Mouse (Mus musculus) MN1 (cell line): ENCODE results near the gene Knop1.

Source experiments
- DNase-seq: peaks from one replicate; pipeline ENCODE4 v3.0.0-alpha.2; 2016; ENCODE audit warnings: low spot score

Gene Knop1

GRCm38 (mm10) chr7:118855877-118856304, at the start of gene Knop1:
Gene Knop1, minus strand, starts transcription at chr7:118856254.
- peak; percentile 62 for DNase-seq

- no peak for DNase-seq
These were observed 48.5 kb upstream of the Knop1 start for GRCm38 (mm10) chr7:118904530-118904929.

DNA sequence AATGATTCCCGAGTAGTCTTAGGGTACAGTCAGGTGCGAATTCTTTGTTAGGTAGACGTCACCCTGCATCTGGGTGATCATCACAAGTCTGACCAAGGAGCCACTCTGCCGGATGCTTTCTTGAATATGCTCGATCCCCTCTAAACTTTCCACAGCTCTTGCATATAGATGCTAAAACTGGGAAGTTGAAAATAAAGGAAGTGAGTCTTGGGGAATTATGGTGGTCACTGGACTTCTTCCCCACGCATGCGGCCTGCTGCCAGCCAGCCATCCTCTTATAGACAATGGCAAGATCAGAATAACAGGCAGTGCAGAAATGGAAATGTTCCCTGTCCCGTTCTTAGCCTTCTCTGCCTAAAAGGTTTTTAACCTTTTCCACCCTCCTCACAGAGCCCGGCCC, 47.8 kb upstream of the Knop1 start:
- no peak for DNase-seq

- peak; percentile 63 for DNase-seq
These were observed 46.9 kb upstream of the Knop1 start for GRCm38 (mm10) chr7:118902944-118903343.

- no peak for DNase-seq
These were observed 44.0 kb upstream of the Knop1 start for GRCm38 (mm10) chr7:118900090-118900489.

- no peak for DNase-seq
These were observed 42.0 kb upstream of the Knop1 start for GRCm38 (mm10) chr7:118898063-118898462.

- no peak for DNase-seq
These were observed 39.7 kb upstream of the Knop1 start for GRCm38 (mm10) chr7:118895469-118896450.

- no peak for DNase-seq
These were observed 33.1 kb upstream of the Knop1 start for GRCm38 (mm10) chr7:118889046-118889680.

GRCm38 (mm10) chr7:118887303-118888055, 31.4 kb upstream of the Knop1 start:
- peak; percentile 26 for DNase-seq

DNA sequence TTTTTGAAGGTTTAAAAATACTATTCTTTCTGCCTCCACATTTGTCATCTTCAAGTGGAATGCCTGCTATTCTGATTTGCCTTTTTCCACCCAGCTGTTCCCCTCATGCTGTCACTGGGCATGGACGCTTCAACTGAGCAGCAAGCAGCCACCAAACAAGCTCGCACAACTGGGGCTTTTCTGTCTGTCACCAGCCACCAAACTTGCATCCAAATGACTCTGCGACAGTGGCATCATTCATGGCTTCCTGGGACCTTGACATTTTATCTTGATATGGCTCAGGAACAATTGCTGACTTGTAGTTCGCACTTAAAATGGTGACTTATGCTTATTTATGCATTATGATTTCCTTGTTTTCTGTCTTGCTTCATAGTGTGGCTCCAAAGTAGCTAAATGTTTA, 28.9 kb upstream of the Knop1 start:
- no peak for DNase-seq

GRCm38 (mm10) chr7:118883957-118884356, 27.9 kb upstream of the Knop1 start:
- no peak for DNase-seq

- DNase-seq: no peak
These were observed 23.5 kb upstream of the Knop1 start for GRCm38 (mm10) chr7:118879466-118880029.

- DNase-seq: no peak
These were observed 9.3 kb upstream of the Knop1 start for GRCm38 (mm10) chr7:118865362-118865761.

DNA sequence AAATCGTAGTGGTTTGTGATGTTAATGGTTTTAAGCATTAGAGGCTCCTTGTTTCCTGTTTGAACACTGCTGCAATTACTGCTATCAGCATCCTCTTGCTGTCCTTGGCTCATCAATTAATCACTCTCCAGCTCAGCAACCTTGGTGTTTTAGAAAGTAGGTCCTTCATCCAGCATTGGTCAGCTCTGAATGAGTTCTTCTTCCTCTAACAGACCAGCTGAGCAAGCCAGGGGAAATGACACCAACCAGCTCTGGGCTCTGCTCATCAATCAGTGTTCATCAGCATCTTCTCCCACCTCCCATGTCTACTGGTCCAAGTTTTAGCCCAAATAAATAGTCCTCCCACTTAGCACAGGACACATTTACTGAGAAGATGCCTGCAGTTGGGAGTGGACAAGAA, 2.6 kb upstream of the Knop1 start:
- DNase-seq: no peak

DNA sequence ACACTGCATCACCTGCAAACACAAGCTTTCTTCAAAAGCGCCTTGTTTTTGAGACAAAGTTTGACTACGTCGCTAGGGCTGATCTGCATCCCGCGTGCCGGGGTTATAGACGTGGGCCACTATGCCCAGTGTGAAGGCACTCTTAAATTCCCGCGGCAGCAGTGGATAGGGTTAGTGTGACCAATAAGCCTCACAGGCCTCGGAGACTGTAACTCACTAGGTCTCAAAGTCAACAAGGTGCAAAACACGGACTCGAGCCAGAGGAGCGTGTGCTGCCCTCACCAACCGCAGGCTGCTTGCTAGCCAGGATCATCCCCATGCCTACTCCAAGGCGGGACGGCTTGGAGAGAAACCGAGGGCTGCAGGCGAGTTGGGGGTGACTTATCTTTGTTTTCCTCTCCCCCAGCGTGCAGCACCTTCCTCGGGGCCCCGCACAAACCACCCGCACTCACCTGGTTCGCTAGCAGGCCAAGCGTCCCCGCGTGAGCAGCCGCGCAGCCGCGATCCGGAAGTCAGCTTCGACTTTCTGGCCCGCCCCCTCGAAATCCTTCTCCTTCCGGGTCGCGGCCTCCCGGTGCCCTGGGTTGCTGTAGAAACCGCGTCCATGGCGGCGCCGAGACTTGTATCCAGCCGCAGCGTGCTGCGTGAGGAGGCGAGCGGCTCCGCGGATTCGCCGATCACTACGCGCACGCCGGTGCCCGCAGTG, 730 bp downstream of the Knop1 start, which contains the start of gene Iqck:
Gene Iqck (plus strand): TSS at position 582 of the 706 bp plus-strand sequence.
- peak; percentile 94 for DNase-seq

- no peak for DNase-seq
These were observed 1.4 kb downstream of the Knop1 start for GRCm38 (mm10) chr7:118854606-118855005.

DNA sequence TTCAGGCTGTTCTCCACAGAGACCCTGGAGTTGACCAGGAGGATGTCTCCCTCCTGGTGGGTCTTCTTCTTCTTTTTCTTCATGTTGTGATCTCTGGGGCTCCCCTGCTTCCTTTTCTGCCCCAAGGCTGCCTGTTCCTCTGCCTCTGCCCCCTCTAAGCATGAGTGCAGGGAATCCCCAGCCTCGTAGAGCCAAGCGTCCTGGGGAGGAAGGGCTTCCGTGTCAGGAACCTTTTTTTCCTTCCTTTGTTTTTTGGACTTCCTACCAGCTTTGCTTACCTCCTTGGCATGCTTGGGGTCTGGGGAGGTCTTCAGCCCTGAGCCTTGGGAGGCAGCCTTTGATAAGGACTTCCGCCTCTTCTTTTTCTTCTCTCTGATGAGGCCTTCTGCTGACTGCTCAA, 3.4 kb downstream of the Knop1 start:
- DNase-seq: no peak

DNA sequence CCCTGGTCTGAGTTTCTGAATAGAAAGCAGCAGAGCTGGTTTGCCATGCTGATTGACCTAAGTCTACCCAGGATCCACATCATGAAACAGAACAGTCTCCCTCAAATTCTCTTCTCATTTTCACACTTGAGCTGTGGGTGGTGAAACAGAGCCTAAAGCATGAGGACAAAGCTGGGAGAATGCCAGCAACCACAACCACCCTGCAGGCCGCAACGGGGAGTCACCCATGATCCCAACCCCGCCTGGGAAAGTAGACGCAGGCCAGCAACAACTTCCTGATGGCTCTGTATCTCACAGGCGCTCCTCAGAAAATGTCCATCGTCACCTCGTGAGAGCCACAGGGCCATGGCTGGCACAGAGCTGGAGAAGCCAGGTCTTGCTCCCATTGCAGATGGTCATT, 4.5 kb downstream of the Knop1 start:
- DNase-seq: peak; percentile 57

DNA sequence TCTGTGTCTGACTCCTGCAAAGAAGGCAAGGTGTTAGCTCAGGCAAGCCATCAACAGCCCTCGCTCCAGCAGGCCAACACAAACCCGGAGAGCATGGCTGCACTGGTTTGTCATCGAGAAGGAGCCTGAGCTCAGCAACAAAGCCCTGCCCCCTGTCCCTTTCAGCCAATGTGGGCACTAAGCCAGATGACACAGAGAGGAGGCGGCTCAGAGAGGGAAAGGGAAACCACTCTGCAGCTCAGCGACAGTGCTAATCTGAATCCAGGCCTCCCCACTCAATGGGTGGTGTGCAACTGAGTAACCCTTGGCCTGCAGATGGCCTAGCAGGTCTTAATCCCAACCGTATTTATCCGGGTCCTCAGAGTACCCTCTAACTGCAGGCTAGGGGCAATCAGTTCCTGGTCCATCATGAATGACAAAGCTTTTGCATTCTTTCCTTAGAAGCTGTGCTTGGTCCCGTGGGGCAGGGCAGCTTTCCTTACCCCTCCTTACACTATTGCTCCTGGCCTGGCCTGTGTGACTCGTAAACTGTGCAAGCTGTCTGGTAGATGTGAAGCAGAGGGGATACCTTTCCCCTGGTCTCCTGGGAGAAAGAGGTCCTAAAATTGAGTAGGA, 5.3 kb downstream of the Knop1 start:
- DNase-seq: peak; percentile 78

DNA sequence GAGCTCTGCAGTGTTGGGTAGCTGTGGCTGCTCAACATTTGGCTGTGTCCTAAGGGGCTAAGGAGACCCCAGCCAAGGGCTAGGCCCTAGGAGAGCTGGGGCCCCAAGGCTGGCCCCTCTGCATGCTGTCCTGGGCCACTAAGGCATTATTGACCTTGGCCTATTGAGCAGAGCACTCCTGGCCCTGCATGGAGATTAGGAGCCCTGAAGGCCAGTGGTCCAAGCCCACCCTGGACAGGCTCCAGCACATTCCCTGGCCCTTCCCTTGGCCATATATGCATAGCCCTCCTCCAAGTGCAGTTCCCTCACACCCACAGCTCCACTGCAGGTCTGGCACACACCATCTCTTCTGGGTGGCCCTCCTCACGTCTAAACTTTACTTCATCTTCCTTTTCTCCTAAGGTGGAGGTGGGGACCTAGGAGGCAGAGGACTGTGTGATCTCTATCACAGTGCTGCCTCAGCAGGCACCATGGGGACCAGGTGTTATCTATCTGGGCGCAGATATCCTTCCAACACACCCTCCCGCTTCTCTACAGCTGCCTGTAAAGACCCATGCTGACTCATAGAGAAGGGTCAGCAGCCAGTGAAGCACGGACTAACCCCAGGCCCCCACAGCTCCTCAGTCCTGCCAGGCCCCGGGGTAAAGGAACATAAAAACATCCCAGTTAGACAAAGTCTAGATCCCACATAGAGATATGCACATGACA, 6.4 kb downstream of the Knop1 start:
- no peak for DNase-seq
